Mouse (Mus musculus) bone marrow, adult 2 months (tissue): ENCODE measurements around the gene Dcaf4.

Experiments used
- CTCF ChIP-seq: fragments of 200-500 bp; IDR thresholded peaks from 2 replicates; pipeline ENCODE4 v1.5.1; 2011; ENCODE audit warnings: low read length, control low read depth; ENCODE audit not compliant: control insufficient read depth, insufficient read depth
- POLR2A ChIP-seq: fragments of 200-500 bp; IDR thresholded peaks from 2 replicates; pipeline ENCODE4 v1.6.1; 2011; ENCODE audit warnings: low read depth, mild to moderate bottlenecking, control low read depth, low read length, borderline replicate concordance; ENCODE audit not compliant: control insufficient read depth

DNA sequence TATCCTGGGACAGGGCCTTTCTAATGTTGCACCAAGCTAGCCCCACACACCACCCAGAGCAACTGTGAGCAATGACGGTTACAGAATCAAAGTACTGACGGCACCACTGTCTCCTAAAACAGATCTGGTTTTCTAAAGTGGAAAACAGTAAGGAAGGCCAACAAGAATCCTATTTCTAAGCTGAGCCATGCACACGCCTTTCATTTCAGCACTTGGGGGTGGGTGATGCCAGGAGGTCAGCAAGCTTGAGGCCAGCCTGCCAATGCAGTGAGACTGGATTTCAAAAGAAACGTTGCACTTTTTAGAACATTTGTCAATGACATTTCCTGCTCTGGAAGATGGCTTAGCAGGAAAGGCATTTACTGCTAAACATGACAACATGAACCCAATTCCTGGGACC lies 33.5 kb downstream of the Dcaf4 start:
- TF ChIP-seq POLR2A (no peak), CTCF (no peak)
